Mouse (Mus musculus): ENCODE data around the gene Gadd45a. TPM values are rescaled to one million over a fixed set of nuclear protein-coding genes. Genes with fewer than 3 reads are reported as not detected.

The Gadd45a gene
- total and polyA plus RNA-seq, 3 experiments, result 12.5 to 26.2 (median 19.5) TPM

DNA sequence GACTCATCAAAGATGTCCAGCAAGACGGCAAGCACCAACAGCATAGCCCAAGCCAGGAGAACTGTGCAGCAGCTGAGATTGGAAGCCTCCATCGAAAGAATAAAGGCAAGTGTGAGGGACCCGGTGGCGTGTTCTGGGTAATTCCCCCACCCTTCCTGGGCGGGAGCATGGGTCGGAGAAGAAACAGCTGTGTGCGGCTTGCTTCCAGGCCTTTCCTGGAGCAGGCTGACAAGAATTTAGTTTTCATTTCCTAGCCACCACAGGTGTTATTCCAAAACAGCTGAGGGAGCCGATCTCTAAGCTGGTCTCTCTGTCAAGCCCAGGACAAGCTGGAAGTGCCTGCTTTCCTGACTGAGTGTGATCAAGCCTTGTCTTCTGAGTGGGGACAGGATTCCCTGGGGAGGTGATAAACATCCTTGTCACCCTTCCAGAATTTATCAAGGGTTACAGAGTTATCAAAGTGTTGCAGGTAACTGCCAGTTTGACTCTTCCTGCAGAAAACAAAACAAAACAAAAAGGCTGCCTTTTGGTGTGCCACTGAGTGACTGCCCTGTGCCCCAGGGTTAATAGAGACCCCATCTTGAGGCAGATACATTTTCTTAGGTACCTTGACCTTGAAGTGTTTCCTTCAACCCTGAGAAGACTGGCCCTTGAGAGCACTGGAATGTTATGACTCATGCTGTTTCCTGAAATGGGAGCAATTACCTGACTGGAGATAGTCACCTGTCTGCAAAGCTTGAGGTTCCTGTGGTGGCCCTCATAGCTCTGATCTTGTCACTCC, 21.3 kb downstream of the Gadd45a start:
- peak; percentile 17 for DNase-seq (ENCODE audit: extremely low read depth)
- in situ Hi-C loops (cut with MboI; ENCODE audit: low pct_ligation_motif_present, low pct_unique_long_range_greater_than_20kb, low sequenced_read_pairs) (no loop called here), dilution Hi-C loops (cut with MboI; ENCODE audit: extremely low pct_ligation_motif_present, extremely low pct_unique_long_range_greater_than_20kb, low sequenced_read_pairs) (no loop called here)
- Histone ChIP-seq H3K27ac (ENCODE audit: insufficient read depth, low read depth) (no peak overlapping the region), H3K27me3 (replicated peaks) (no peaks in the 10 kb centered on the region), H3K36me3 (replicated peaks in 1 of 2; ENCODE audit: control insufficient read depth in 1 of 2, insufficient read depth in 1 of 2, low read length in 1 of 2) (peaks cover 0 to 20% of the 10 kb centered on the region in 2 experiments), H3K9me3 (replicated peaks; ENCODE audit: low read length) (no peaks in the 10 kb centered on the region), H3K4me2 (ENCODE audit: insufficient read depth, low read depth, poor library complexity, severe bottlenecking) (peak overlapping the region; percentile 38; the same call in 1 of the 2 replicates), H3K9ac (ENCODE audit: insufficient read depth, low read depth) (peak overlapping the region; percentile 45; the same call in 1 of the 2 replicates), H3K79me2 (replicated peaks; ENCODE audit: control insufficient read depth, extremely low read depth, insufficient read depth, poor library complexity, severe bottlenecking) (no peaks in the 10 kb centered on the region), H3K4me1 (ENCODE audit: control insufficient read depth in 1 of 2, insufficient read depth in 2 of 2) (peaks cover 26 to 46% of the 10 kb centered on the region in 2 experiments), H3K4me3 (replicated peaks in 1 of 3; ENCODE audit: low read depth in 2 of 3, low read length in 2 of 3, poor library complexity in 1 of 3) (no peak overlapping the region)
- TF ChIP-seq MAX (IDR thresholded peaks at IDR 0.05; ENCODE audit: low read length) (0 out of 2 replicates have a peak, but pooled peaks have one; percentile 17), ZNF384 (IDR thresholded peaks at IDR 0.05; ENCODE audit: low read depth, low read length) (no peak), E2F4 (IDR thresholded peaks at IDR 0.05; ENCODE audit: insufficient replicate concordance, low read depth, low read length) (no peak), NRF1 (IDR thresholded peaks at IDR 0.05; ENCODE audit: low read depth, low read length) (no peak), ETS1 (conservative IDR thresholded peaks at IDR 0.05; ENCODE audit: low read depth, low read length) (peak; percentile 58), ZKSCAN1 (IDR thresholded peaks at IDR 0.05; ENCODE audit: borderline replicate concordance, low read depth, low read length) (no peak), MEF2A (IDR thresholded peaks at IDR 0.05; ENCODE audit: borderline replicate concordance, low read depth, low read length) (no peak), PAX5 (IDR thresholded peaks at IDR 0.05; ENCODE audit: low read length) (no peak), ELF1 (IDR thresholded peaks at IDR 0.05; ENCODE audit: low read depth, low read length) (no peak), USF2 (conservative IDR thresholded peaks at IDR 0.05; ENCODE audit: low read depth, low read length) (no peak), IRF4 (IDR thresholded peaks at IDR 0.05; ENCODE audit: low read depth, low read length) (0 out of 2 replicates have a peak, but pooled peaks have one; percentile 8), MXI1 (IDR thresholded peaks at IDR 0.05; ENCODE audit: low read depth, low read length) (no peak), GABPA (IDR thresholded peaks at IDR 0.05; ENCODE audit: insufficient replicate concordance, low read depth, low read length) (no peak), MYC (IDR thresholded peaks at IDR 0.05; ENCODE audit: low read depth, low read length) (no peak), SMC3 (IDR thresholded peaks at IDR 0.05; ENCODE audit: low read depth, low read length) (no peak), CTCF (conservative IDR thresholded peaks at IDR 0.05 in 1 of 2, IDR thresholded peaks at IDR 0.05 in 1 of 2; ENCODE audit: low read depth in 2 of 2, low read length in 2 of 2) (no peak), JUND (conservative IDR thresholded peaks at IDR 0.05; ENCODE audit: low read depth, low read length) (no peak), EP300 (IDR thresholded peaks at IDR 0.05; ENCODE audit: low read length) (no peak), CHD2 (IDR thresholded peaks at IDR 0.05; ENCODE audit: low read length) (no peak), USF1 (IDR thresholded peaks at IDR 0.05; ENCODE audit: low read depth, low read length) (no peak), MAZ (IDR thresholded peaks at IDR 0.05; ENCODE audit: low read depth, low read length) (no peak), MAFK (IDR thresholded peaks at IDR 0.05; ENCODE audit: insufficient replicate concordance, low read length) (no peak), CHD1 (IDR thresholded peaks at IDR 0.05; ENCODE audit: low read depth, low read length) (no peak), HCFC1 (IDR thresholded peaks at IDR 0.05; ENCODE audit: low read depth, low read length) (no peak), TCF12 (IDR thresholded peaks at IDR 0.05; ENCODE audit: low read depth, low read length) (peak; percentile 59; the same call in 1 of the 2 replicates), JUN (IDR thresholded peaks at IDR 0.05; ENCODE audit: insufficient read depth, low read depth, low read length) (no peak), POLR2A (IDR thresholded peaks at IDR 0.05; ENCODE audit: low read depth, low read length) (no peak), BHLHE40 (IDR thresholded peaks at IDR 0.05; ENCODE audit: low read depth, low read length) (no peak), NELFE (IDR thresholded peaks at IDR 0.05; ENCODE audit: low read depth, low read length) (no peak)
